Mouse (Mus musculus) limb, embryonic 11.5 days (tissue): ENCODE results near the gene Megf8. TPM values are rescaled to one million over a fixed set of nuclear protein-coding genes. Genes with fewer than 3 reads are reported as not detected.

Experiments used
- ATAC-seq: fragments of 200-750 bp; cut with Nextera tagmentation; 2 replicates; pipeline ENCODE4 v1.8.0; 2017; ENCODE audit warnings: low read depth; ENCODE audit not compliant: insufficient number of reproducible peaks, low FRiP score, low TSS enrichment
- DNase-seq: peaks from one replicate; pipeline ENCODE4 v3.0.0-alpha.2; 2015; ENCODE audit warnings: low spot score
- H3K27ac ChIP-seq: fragments of 300-500 bp; sonication (generic); replicated peaks from 2 replicates; pipeline ENCODE4 v1.5.1; 2014; ENCODE audit warnings: low read depth, mild to moderate bottlenecking, low read length
- H3K27me3 ChIP-seq: fragments of 300-500 bp; sonication (generic); 2 replicates; pipeline ENCODE4 v1.6.1; 2014; ENCODE audit warnings: mild to moderate bottlenecking, low read length, mixed read lengths; ENCODE audit not compliant: control insufficient read depth, insufficient read depth
- H3K36me3 ChIP-seq: fragments of 300-500 bp; sonication (generic); 2 replicates; pipeline ENCODE4 v1.6.1; 2014; ENCODE audit warnings: mild to moderate bottlenecking, low read length, moderate library complexity, mixed read lengths; ENCODE audit not compliant: control insufficient read depth, insufficient read depth
- H3K4me1 ChIP-seq: fragments of 300-500 bp; sonication (generic); 2 replicates; pipeline ENCODE4 v1.6.1; 2014; ENCODE audit warnings: low read length, mixed read lengths; ENCODE audit not compliant: control insufficient read depth, insufficient read depth
- H3K4me2 ChIP-seq: fragments of 300-500 bp; sonication (generic); 2 replicates; pipeline ENCODE4 v1.6.1; 2014; ENCODE audit warnings: low read depth, mild to moderate bottlenecking, moderate library complexity; ENCODE audit not compliant: severe bottlenecking
- H3K4me3 ChIP-seq: fragments of 300-500 bp; sonication (generic); 2 replicates; pipeline ENCODE4 v1.5.1; 2014; ENCODE audit warnings: low read depth, low read length
- H3K9ac ChIP-seq: fragments of 300-500 bp; sonication (generic); 2 replicates; pipeline ENCODE4 v1.6.1; 2014; ENCODE audit warnings: mild to moderate bottlenecking, low read length
- H3K9me3 ChIP-seq: fragments of 300-500 bp; sonication (generic); 2 replicates; pipeline ENCODE4 v1.6.1; 2016; ENCODE audit warnings: low read length; ENCODE audit not compliant: control insufficient read depth
- WGBS: fragments of 180-500 bp; shearing (Covaris S2); extraction: QIAGEN DNeasy Blood & Tissue Kit; methylation state at CpG from one replicate; pipeline ENCODE4 v1.1.7; 2014; 5-methylcytosine and 5-hydroxymethylcytosine counted together
- polyA plus RNA-seq: library from polyadenylated mRNA; unstranded; fragments of >200 nt; fragmentation: Nextera tagmentation; extraction: Ambion mirVana; gene quantifications from 2 replicates; pipeline ENCODE4 v1.2.1, GENCODE M21; 2014

Megf8 gene
- 13.8 and 14.4 TPM in 2 replicates for polyA plus RNA-seq

GRCm38 (mm10) chr7:25316532-25317445 is at the start of gene Megf8:
Gene Megf8, plus strand, starts transcription at chr7:25317164.
- Histone ChIP-seq H3K4me2 (peak within 1 kb of the TSS; percentile 99), H3K4me3 (peak within 1 kb of the TSS; percentile 66), H3K4me1 (peaks cover 24% of the 10 kb centered on the region), H3K36me3 (no peaks in the 10 kb centered on the region), H3K27me3 (peaks cover 30% of the 10 kb centered on the region), H3K9me3 (no peaks in the 10 kb centered on the region), H3K27ac (peak within 1 kb of the TSS; percentile 76), H3K9ac (peak within 1 kb of the TSS; percentile 85)
- WGBS: under 1% methylated on average over 52 of the region's 52 CpGs
- DNase-seq: peak; percentile 97
- ATAC-seq: peak; percentile 98

- peaks cover 8% of the 10 kb centered on the region; the same call in 1 of the 2 replicates for H3K36me3 ChIP-seq
These were observed 49.6 kb upstream of the Megf8 start, which contains the start of gene Cic for GRCm38 (mm10) chr7:25267301-25267750. Gene Cic, plus strand, starts transcription at chr7:25267704.

GRCm38 (mm10) chr7:25267751-25268463 is 49.1 kb upstream of the Megf8 start:
- WGBS: under 1% methylated on average over 33 of the region's 33 CpGs
- Histone ChIP-seq H3K27ac (peak overlapping the region; percentile 79), H3K9me3 (no peaks in the 10 kb centered on the region), H3K4me2 (peak overlapping the region; percentile 88), H3K4me3 (peak overlapping the region; percentile 79), H3K27me3 (no peaks in the 10 kb centered on the region), H3K9ac (peak overlapping the region; percentile 74), H3K36me3 (peaks cover 12% of the 10 kb centered on the region), H3K4me1 (peaks cover 15% of the 10 kb centered on the region)
- peak; percentile 95 for ATAC-seq
- peak; percentile 97 for DNase-seq

More at GRCm38 (mm10) chr7:25267301-25267750, 49.6 kb upstream of the Megf8 start, which contains the start of gene Cic:
- H3K4me2 ChIP-seq: peak within 1 kb of the TSS; percentile 88
- peak within 1 kb of the TSS; percentile 79 for H3K4me3 ChIP-seq
- peak; percentile 99 for DNase-seq
- WGBS: under 1% methylated on average over 29 of the region's 29 CpGs
- ATAC-seq: peak; percentile 88
- H3K9ac ChIP-seq: peak within 1 kb of the TSS; percentile 74
- H3K27me3 ChIP-seq: no peaks in the 10 kb centered on the region
- H3K9me3 ChIP-seq: no peaks in the 10 kb centered on the region
- peak within 1 kb of the TSS; percentile 79 for H3K27ac ChIP-seq
- peaks cover 15% of the 10 kb centered on the region for H3K4me1 ChIP-seq

GRCm38 (mm10) chr7:25268588-25268987 is 48.4 kb upstream of the Megf8 start:
- H3K36me3 ChIP-seq: peaks cover 12% of the 10 kb centered on the region
- WGBS: 3% methylated on average over 7 of the region's 7 CpGs
- no peaks in the 10 kb centered on the region for H3K9me3 ChIP-seq
- H3K9ac ChIP-seq: peak overlapping the region; percentile 74
- no peak overlapping the region for H3K27ac ChIP-seq
- peaks cover 15% of the 10 kb centered on the region for H3K4me1 ChIP-seq
- H3K27me3 ChIP-seq: no peaks in the 10 kb centered on the region
- H3K4me3 ChIP-seq: peak overlapping the region; percentile 79
- H3K4me2 ChIP-seq: peak overlapping the region; percentile 88
- DNase-seq (no peak), ATAC-seq (no peak)

- Histone ChIP-seq H3K4me2 (peak overlapping the region; percentile 88), H3K27ac (no peak overlapping the region), H3K4me3 (peak overlapping the region; percentile 79), H3K36me3 (peaks cover 12% of the 10 kb centered on the region), H3K4me1 (peaks cover 15% of the 10 kb centered on the region), H3K9me3 (no peaks in the 10 kb centered on the region), H3K9ac (no peak overlapping the region; the same call in 1 of the 2 replicates), H3K27me3 (no peaks in the 10 kb centered on the region)
- no peak for ATAC-seq
- 48% methylated on average over 4 of the region's 4 CpGs for WGBS
- no peak for DNase-seq
These were observed 47.9 kb upstream of the Megf8 start for GRCm38 (mm10) chr7:25269029-25269428.

- no peak overlapping the region; the same call in 1 of the 2 replicates for H3K27ac ChIP-seq
These were observed 47.3 kb upstream of the Megf8 start for GRCm38 (mm10) chr7:25269545-25270271.

GRCm38 (mm10) chr7:25270652-25271633 is 46.0 kb upstream of the Megf8 start:
- no peak overlapping the region for H3K4me3 ChIP-seq
- DNase-seq: no peak

More at GRCm38 (mm10) chr7:25269545-25270271, 47.3 kb upstream of the Megf8 start:
- Histone ChIP-seq H3K4me1 (peaks cover 12% of the 10 kb centered on the region), H3K9me3 (no peaks in the 10 kb centered on the region), H3K27me3 (no peaks in the 10 kb centered on the region), H3K4me2 (peak overlapping the region; percentile 88; the same call in 1 of the 2 replicates), H3K36me3 (peaks cover 12% of the 10 kb centered on the region), H3K4me3 (no peak overlapping the region), H3K9ac (no peak overlapping the region)
- 86% methylated on average over 8 of the region's 8 CpGs for WGBS
- DNase-seq (no peak), ATAC-seq (no peak)

More at GRCm38 (mm10) chr7:25270652-25271633, 46.0 kb upstream of the Megf8 start:
- no peaks in the 10 kb centered on the region for H3K9me3 ChIP-seq
- H3K9ac ChIP-seq: 0 out of 2 replicates have a peak overlapping the region, but pooled peaks have one; percentile 34
- WGBS: 90% methylated on average over 35 of the region's 35 CpGs
- H3K27ac ChIP-seq: no peak overlapping the region
- no peak overlapping the region for H3K4me2 ChIP-seq
- no peaks in the 10 kb centered on the region for H3K27me3 ChIP-seq
- H3K36me3 ChIP-seq: peaks cover 14% of the 10 kb centered on the region
- H3K4me1 ChIP-seq: peaks cover 17% of the 10 kb centered on the region
- ATAC-seq: no peak
